Mouse (Mus musculus) spleen, postnatal 14 days (tissue): ENCODE measurements around the gene Rspo4.

Source experiments
- DNase-seq, 2 experiments: peaks; one replicate each; pipeline ENCODE4 v3.0.0; 2021 to 2022; ENCODE audit warnings: low spot score in 2 of 2

Gene Rspo4

GRCm38 (mm10) chr2:151842648-151843226 lies at the start of gene Rspo4:
TSS of gene Rspo4 (plus strand) at chr2:151842927.
- DNase-seq: no peak

- no peak for DNase-seq
Measured at GRCm38 (mm10) chr2:151815586-151815985, 27.1 kb upstream of the Rspo4 start.

DNA sequence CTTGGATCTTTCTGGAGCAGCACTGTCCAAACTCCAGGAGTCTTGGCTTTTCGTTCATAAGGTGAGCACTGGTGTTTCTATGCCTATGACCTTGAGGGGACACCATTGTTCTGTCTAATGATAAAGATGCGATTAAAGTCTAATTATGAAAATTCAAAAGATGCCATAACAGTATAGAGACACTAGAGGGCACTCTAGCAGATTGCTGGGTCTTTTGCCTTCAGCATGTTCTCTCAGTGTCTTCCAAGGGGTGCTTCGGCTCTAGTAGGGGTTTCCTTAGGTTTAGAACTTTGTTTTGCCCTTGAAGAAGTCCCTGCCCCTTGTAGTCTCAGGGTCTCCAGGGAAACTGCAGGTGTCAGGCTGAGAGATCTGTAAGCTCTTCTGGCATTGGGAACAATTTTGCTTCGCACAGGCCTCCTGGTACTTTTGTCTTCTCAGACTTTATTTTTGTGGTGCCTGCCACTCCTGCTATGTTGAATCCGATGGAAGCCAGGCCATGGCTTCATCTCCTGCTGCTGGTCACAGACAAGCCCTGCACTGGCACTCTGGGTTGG lies 19.6 kb downstream of the Rspo4 start:
- DNase-seq: no peak

GRCm38 (mm10) chr2:151864941-151865340 lies 22.2 kb downstream of the Rspo4 start:
- no peak for DNase-seq

- DNase-seq: peak in 1 of 2 experiments; percentile 20
Measured at GRCm38 (mm10) chr2:151866487-151866886, 23.8 kb downstream of the Rspo4 start.

DNA sequence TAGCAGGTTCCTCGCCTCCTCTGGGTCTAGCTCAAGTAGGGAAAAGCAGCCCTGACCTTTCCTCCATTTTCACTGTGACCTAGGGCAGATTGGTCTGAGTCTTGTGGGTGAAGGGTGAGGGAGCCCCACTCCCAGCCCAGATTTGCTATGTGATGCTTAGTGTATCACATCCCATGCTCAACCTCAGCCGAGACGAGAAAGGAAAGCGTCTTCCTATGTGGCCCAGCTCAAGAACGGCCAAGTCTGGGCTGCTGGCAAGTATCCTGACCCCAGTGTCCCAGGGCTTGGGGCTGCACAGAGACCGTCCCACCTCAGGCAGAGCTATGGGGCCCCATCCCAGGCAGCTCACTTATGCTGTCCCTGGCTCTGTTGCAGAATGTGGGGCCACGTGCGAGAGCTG lies 25.5 kb downstream of the Rspo4 start:
- no peak for DNase-seq

- no peak for DNase-seq
Measured at GRCm38 (mm10) chr2:151874551-151874950, 31.8 kb downstream of the Rspo4 start.

- peak in 1 of 2 experiments; percentile 22 for DNase-seq
Measured at GRCm38 (mm10) chr2:151876012-151876485, 33.3 kb downstream of the Rspo4 start.

- DNase-seq: no peak
Measured at GRCm38 (mm10) chr2:151878645-151879044, 35.9 kb downstream of the Rspo4 start.

DNA sequence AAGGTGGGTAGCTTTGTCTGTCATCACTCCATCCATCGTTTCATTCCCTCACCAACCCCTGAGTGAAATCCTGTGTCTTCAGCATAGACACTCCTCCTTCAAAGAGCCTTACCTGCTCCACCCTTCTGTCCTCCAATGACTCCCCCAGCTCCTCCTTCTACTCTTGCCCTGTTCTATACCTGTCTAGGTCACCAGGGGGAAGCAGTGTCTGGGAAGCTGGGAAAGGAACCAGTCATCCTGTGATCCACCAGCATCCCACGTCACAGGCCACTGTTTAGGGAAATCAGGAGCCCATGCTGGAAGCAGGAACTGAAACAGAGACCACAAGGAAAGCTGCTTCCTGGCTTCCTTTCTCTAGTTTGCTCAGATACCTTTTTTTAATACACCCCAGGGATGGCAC lies 37.0 kb downstream of the Rspo4 start:
- DNase-seq: no peak

GRCm38 (mm10) chr2:151891031-151891430 lies 48.3 kb downstream of the Rspo4 start:
- no peak for DNase-seq

GRCm38 (mm10) chr2:151893122-151893774 lies 50.5 kb downstream of the Rspo4 start:
- no peak for DNase-seq

DNA sequence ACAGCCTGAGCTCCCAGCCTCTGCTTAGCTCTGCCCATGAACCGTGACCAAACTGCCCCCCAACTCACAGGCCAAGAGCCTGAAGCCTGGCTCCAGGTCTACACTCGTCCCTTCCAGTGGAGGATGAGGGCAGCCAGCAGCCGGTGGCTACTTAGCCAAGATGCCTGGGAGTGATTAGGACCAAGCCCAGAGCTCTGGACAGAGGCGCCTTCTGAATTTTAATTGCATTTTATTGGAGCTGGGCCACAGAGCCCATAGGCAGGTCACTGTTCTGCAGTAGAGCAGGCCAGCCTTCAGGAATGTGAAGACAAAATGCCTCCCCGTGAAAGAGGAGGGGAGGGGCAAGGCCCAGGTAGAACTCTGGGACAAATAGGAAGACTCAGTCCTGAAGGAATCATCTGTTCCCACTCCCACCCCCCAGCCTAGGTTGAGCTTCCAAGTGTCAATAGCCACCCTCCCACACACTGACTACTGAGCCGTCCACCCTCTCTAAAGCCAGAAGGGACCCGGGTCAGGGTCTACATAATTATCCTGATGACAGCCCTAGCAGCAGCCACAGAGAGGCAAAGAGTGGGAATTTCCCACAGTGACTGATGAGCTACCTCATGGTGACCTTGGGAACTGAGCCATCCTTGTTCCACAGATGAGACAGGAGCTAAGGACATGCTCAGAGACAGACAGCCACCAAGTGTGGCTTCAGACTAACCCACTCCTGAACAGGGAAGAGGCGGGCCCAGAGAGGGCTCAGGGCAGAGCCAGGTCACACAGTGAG lies 51.7 kb downstream of the Rspo4 start:
- no peak for DNase-seq

DNA sequence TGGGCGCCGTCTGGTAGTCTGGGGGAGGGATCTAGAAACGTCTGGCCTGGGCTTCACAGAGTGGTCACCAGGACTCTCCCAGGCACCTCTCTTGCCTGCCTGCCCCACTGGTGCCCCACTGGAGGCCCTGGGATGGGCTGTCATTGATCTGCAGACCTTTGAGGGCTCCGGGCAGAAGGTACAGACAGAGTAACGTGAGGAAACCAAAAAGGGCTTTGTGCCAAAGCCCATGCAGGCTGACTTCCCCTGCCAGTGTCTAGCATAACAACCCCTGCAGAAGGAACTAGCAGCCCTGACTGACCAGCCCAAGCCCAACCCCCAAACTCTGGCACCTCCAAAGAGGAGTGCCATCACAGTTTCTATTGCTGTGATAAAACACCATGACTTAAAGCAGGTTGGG lies 53.2 kb downstream of the Rspo4 start:
- DNase-seq: no peak

- no peak for DNase-seq
Measured at GRCm38 (mm10) chr2:151898106-151898505, 55.4 kb downstream of the Rspo4 start.

- DNase-seq: no peak
Measured at GRCm38 (mm10) chr2:151900845-151901244, 58.1 kb downstream of the Rspo4 start.

- no peak for DNase-seq
Measured at GRCm38 (mm10) chr2:151903267-151903666, 60.5 kb downstream of the Rspo4 start.

GRCm38 (mm10) chr2:151903933-151904332 lies 61.2 kb downstream of the Rspo4 start:
- DNase-seq: no peak

DNA sequence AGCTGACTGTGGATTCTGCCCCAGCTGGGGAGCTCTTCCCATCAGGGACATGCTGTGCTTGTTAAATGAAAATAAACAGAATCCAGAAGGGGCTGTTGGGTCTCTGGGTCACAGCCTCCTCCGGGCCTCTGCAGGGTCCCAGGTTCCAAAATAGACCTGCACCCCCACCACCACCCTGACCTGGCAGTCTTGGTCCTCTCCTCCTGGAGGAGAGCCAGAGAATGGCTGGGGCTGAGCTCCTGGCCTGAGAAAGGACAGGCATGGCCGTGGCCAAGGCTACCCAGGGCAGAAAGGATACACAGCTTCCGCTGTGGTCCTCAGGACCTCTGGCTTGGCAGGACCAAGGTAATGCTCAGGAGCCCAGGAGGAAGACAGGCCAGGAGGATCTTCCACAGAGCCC lies 61.9 kb downstream of the Rspo4 start:
- no peak for DNase-seq

DNA sequence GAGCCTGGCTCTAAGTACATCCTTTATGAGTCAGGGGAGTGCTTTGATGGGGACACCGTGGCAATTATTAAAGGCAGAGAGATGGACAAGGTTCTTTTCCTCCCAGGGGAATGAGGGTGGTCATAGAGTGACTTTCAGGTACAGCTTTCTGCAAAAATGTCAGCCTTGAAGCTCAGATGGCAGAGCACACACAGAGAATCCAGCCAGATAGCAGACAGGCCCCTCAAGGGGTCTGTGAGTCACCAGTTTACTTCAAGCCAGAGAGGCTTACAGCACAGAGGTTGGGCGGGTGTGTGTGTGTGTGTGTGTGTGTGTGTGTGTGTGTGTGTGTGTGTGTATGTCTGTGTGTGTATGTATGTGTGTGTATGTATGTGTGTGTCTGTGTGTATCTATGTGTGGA lies 64.3 kb downstream of the Rspo4 start:
- no peak for DNase-seq

GRCm38 (mm10) chr2:151909386-151909785 lies 66.7 kb downstream of the Rspo4 start:
- DNase-seq: no peak

GRCm38 (mm10) chr2:151910498-151910897 lies 67.8 kb downstream of the Rspo4 start:
- DNase-seq: no peak
